Mouse (Mus musculus) T-helper 17 cell (primary cell): ENCODE measurements around the gene Taar6.

ENCODE experiments used
- in situ Hi-C, 2 experiments: fragments of 300-600 bp; cut with MboI, MseI; formaldehyde crosslinking; loops; 1 replicate in 1 of 2; 2 replicates in 1 of 2; pipeline ENCODE4 v1.15.1; 2025; ENCODE audit warnings: high pct_unique_total_duplicates in 2 of 2

Gene Taar6

DNA sequence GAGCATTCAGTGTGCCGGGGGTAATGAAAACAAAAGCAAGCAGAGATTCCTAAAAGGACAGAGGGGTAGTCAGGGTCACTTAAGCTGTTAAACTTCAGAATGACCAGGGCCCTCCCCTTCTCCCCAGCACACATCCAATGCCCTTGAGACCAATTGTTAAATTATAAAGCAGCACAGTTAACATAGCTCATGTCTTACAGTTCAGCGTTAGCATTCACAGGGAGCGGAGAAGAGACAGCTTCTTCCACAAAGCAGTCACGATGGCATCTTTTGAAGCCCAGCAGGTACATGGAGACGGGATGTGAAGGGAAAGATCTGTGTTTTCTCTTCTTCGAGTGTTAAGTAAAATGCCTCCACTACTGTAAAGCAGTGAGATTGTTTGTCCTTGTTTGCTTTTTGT lies 47.1 kb downstream of the Taar6 start, which contains the start of gene Taar2:
TSS of gene Taar2 (plus strand) at position 261 of the 400 bp plus-strand sequence.
- in situ Hi-C loops, result no loop called here

GRCm38 (mm10) chr10:23937613-23938012 lies 47.8 kb downstream of the Taar6 start:
- in situ Hi-C loops, result no loop called here
